Mouse (Mus musculus): ENCODE data around the gene Gm6217.
"Not testable (repeated sequence)": the region's sequence is repeated elsewhere in the genome, so short reads cannot be mapped to it uniquely, and the experiment has no call there.

DNA sequence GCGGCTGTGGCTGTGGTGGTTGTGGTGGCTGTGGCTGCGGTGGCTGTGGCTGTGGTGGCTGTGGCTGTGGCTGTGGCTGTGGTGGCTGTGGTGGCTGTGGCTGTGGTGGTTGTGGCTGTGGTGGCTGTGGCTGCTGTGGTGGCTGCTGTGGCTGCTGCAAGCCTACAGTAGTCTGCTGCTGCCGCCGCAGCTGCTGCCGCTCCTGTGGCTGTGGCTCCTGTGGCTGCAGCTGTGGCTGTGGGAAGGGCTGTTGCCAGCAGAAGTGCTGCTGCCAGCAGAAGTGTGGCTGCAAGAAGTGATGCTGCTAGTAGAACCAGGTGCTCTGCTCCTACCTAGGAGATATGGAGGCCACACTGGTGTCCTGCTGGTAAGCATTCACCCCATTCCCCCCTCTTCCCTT lies 17.8 kb downstream of the Gm6217 start:
- TF ChIP-seq POLR2A (IDR thresholded peaks at IDR 0.05; ENCODE audit: insufficient read length, low read depth); POLR2AphosphoS2 (IDR thresholded peaks at IDR 0.05; ENCODE audit: insufficient read length, low read depth); E2F4 (IDR thresholded peaks at IDR 0.05; ENCODE audit: insufficient read depth); CEBPB (IDR thresholded peaks at IDR 0.05; ENCODE audit: insufficient read depth, poor library complexity, severe bottlenecking); REST (IDR thresholded peaks at IDR 0.05; ENCODE audit: insufficient read depth, insufficient read length); MAX (IDR thresholded peaks at IDR 0.05; ENCODE audit: low read depth); USF1 (IDR thresholded peaks at IDR 0.05; ENCODE audit: low read depth); TCF12 (IDR thresholded peaks at IDR 0.05; ENCODE audit: insufficient read depth, poor library complexity, severe bottlenecking): not testable (repeated sequence)
- peak in 1 of 3 experiments; percentile 50 for TF ChIP-seq MYOG (IDR thresholded peaks at IDR 0.05; ENCODE audit: control insufficient read depth in 1 of 3, insufficient read depth in 1 of 3, insufficient read length in 2 of 3, low read depth in 2 of 3)
- peak in 1 of 3 experiments; percentile 56 for TF ChIP-seq MYOD1 (IDR thresholded peaks at IDR 0.05; ENCODE audit: control insufficient read depth in 1 of 3, insufficient read length in 2 of 3, low read depth in 2 of 3)

All from myocyte (in vitro differentiated cells).